Mouse (Mus musculus): ENCODE results near the gene Aen.

GRCm38 (mm10) chr7:78855044-78855655, 40.5 kb upstream of the Aen start:
- no peak for TF ChIP-seq CTCF (IDR thresholded peaks at IDR 0.05; ENCODE audit: control insufficient read depth, insufficient read depth, insufficient read length)
- no peak for TF ChIP-seq USF1 (IDR thresholded peaks at IDR 0.05; ENCODE audit: low read depth)
- no peak for TF ChIP-seq CEBPB (IDR thresholded peaks at IDR 0.05; ENCODE audit: low read depth)
- no peak for TF ChIP-seq MAX (IDR thresholded peaks at IDR 0.05)
- no peak for TF ChIP-seq MYOD1 (IDR thresholded peaks at IDR 0.05; ENCODE audit: control insufficient read depth, insufficient read length, low read depth)
- TF ChIP-seq MYOG (IDR thresholded peaks at IDR 0.05; ENCODE audit: control insufficient read depth, extremely low read depth, insufficient read length) = no peak
